Mouse (Mus musculus): ENCODE measurements at regions not wholly inside any gene's neighbourhood (a gene's known extent, or its start where the extent isn't known, plus 50 kb on each side); places are given as distances from the start of the nearest gene placed in this dataset.

DNA sequence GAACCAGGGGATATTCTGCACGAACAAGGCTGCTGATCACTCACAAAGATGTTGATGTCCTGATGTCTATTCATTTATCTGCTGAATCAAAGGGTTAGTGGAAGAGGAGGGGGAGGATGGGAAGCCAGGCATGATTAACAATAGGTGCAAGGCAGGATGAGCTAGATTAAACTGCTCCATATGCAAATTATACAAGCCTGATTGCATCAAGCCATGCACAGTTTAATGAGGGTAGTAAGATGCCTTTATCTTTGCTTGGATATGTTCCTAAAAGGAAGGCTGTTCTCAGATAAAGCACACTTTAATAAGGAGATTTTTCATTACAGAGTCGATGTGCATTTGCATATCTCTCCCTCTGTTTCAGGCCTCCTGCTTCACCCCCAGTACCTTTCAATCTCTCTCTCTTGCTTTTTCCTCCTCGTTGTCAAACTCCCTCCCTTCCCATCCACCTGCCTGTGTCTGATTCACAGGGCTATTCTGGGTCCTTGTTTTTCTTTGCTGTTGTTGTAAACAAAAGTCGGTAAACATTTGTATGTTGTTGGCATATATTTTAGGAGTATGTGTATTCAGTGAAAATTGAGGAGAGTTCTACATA, 615.8 kb upstream of the Nox3 start:
- Histone ChIP-seq H3K27me3 (ENCODE audit: control insufficient read depth) (no peaks in the 10 kb centered on the region), H3K4me1 (ENCODE audit: control insufficient read depth) (no peaks in the 10 kb centered on the region), H3K36me3 (ENCODE audit: control insufficient read depth) (no peaks in the 10 kb centered on the region), H3K9me3 (ENCODE audit: control insufficient read depth, low read length) (no peaks in the 10 kb centered on the region), H3K4me3 (replicated peaks) (no peak overlapping the region)
- TF ChIP-seq GATA1 (IDR thresholded peaks at IDR 0.05; ENCODE audit: low read length) (no peak), TAL1 (IDR thresholded peaks at IDR 0.05; ENCODE audit: low read length) (no peak)

- Histone ChIP-seq H3K9me3 (ENCODE audit: control insufficient read depth, low read length) (no peaks in the 10 kb centered on the region), H3K27me3 (ENCODE audit: control insufficient read depth) (no peaks in the 10 kb centered on the region)
Observed at GRCm38 (mm10) chr17:4319141-4319540, 623.1 kb upstream of the Nox3 start.

DNA sequence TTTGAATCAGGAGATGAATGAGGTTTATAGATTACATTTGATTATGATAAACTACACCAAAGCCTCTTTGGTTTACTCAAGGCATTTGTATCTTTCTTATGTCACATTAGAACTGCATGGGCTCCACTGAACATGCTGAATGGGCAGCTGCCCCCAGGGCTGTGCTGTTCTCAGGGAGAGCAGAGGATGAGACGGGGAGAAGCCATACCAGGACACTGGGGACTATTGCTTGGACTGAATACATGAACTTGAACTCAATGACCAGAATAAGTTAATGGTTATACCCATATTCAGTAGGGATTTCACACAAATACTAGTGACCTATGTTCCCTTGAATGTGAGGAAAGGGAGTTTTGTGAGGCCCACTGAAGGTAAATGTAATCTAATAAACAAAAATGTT, 632.7 kb upstream of the Nox3 start:
- Histone ChIP-seq H3K36me3 (ENCODE audit: control insufficient read depth) (no peaks in the 10 kb centered on the region), H3K27me3 (ENCODE audit: control insufficient read depth) (no peaks in the 10 kb centered on the region), H3K4me3 (replicated peaks) (no peak overlapping the region), H3K4me1 (ENCODE audit: control insufficient read depth) (peaks cover 2% of the 10 kb centered on the region), H3K9me3 (ENCODE audit: control insufficient read depth, low read length) (no peaks in the 10 kb centered on the region)
- no peak for TF ChIP-seq TAL1 (IDR thresholded peaks at IDR 0.05; ENCODE audit: low read length)
- no peak for TF ChIP-seq GATA1 (IDR thresholded peaks at IDR 0.05; ENCODE audit: low read length)

More at GRCm38 (mm10) chr17:4319141-4319540, 623.1 kb upstream of the Nox3 start:
- no peaks in the 10 kb centered on the region for H3K36me3 ChIP-seq (ENCODE audit: control insufficient read depth)
- no peak for TF ChIP-seq TAL1 (IDR thresholded peaks at IDR 0.05; ENCODE audit: low read length)
- TF ChIP-seq GATA1 (IDR thresholded peaks at IDR 0.05; ENCODE audit: low read length) = no peak
- H3K4me1 ChIP-seq (ENCODE audit: control insufficient read depth) = no peaks in the 10 kb centered on the region
- no peak overlapping the region for H3K4me3 ChIP-seq (replicated peaks)

DNA sequence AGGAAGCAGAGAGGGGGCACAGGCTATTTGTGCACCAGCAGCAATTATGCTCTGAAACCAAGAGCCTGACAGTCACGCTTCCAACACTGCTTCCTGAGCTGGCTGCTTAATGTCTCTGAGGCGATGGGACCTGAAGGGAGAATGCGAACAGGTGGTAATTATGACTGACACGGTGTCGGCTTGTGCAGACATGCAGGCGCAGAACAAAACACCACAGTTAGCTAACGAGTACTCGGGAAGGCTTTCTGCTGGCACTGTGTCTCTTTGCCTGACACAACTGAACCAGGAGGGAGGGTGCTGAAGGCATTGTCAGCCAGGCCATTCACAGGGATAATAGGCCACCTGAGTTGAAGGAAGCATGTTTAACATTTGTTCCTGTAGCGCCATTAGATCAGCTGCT, 635.6 kb upstream of the Nox3 start:
- TF ChIP-seq TAL1 (IDR thresholded peaks at IDR 0.05; ENCODE audit: low read length) = no peak
- TF ChIP-seq GATA1 (IDR thresholded peaks at IDR 0.05; ENCODE audit: low read length) = no peak
- Histone ChIP-seq H3K9me3 (ENCODE audit: control insufficient read depth, low read length) (no peaks in the 10 kb centered on the region), H3K4me3 (replicated peaks) (no peak overlapping the region), H3K4me1 (ENCODE audit: control insufficient read depth) (peaks cover 2% of the 10 kb centered on the region), H3K36me3 (ENCODE audit: control insufficient read depth) (no peaks in the 10 kb centered on the region), H3K27me3 (ENCODE audit: control insufficient read depth) (no peaks in the 10 kb centered on the region)

DNA sequence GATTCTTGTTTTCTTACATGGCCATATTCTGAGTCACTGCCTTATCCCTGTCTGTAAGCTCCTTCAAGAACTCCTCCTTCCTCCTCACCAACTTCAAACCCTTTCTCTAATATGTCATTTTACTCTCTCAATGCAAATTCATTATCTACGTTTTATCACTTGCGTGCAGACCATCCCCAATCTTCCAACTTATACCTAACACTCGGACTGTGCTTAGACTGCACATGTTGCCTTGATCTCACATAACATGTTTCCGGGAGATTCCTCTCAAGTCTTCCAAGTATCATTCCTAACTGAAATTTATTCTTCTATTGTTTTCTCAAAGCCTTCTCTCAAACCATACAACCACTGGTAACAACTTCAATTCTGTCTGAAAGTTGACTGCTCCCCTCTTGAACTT, 637.0 kb upstream of the Nox3 start:
- TF ChIP-seq GATA1 (IDR thresholded peaks at IDR 0.05; ENCODE audit: low read length) (no peak), TAL1 (IDR thresholded peaks at IDR 0.05; ENCODE audit: low read length) (no peak)

GRCm38 (mm10) chr17:4353018-4353417, 641.1 kb upstream of the Arid1b start:
- Histone ChIP-seq H3K9me3 (ENCODE audit: control insufficient read depth, low read length) (no peaks in the 10 kb centered on the region), H3K27me3 (ENCODE audit: control insufficient read depth) (no peaks in the 10 kb centered on the region), H3K4me3 (replicated peaks) (no peak overlapping the region), H3K36me3 (ENCODE audit: control insufficient read depth) (no peaks in the 10 kb centered on the region), H3K4me1 (ENCODE audit: control insufficient read depth) (no peaks in the 10 kb centered on the region)
- TF ChIP-seq GATA1 (IDR thresholded peaks at IDR 0.05; ENCODE audit: low read length) (no peak), TAL1 (IDR thresholded peaks at IDR 0.05; ENCODE audit: low read length) (no peak)

More for the DNA sequence above, 637.0 kb upstream of the Nox3 start:
- H3K9me3 ChIP-seq (ENCODE audit: control insufficient read depth, low read length) = no peaks in the 10 kb centered on the region
- no peaks in the 10 kb centered on the region for H3K27me3 ChIP-seq (ENCODE audit: control insufficient read depth)
- peaks cover 2% of the 10 kb centered on the region for H3K4me1 ChIP-seq (ENCODE audit: control insufficient read depth)
- no peaks in the 10 kb centered on the region for H3K36me3 ChIP-seq (ENCODE audit: control insufficient read depth)
- no peak overlapping the region for H3K4me3 ChIP-seq (replicated peaks)

- no peak overlapping the region for H3K4me3 ChIP-seq (replicated peaks)
- no peaks in the 10 kb centered on the region for H3K27me3 ChIP-seq (ENCODE audit: control insufficient read depth)
- H3K4me1 ChIP-seq (ENCODE audit: control insufficient read depth) = no peaks in the 10 kb centered on the region
- no peaks in the 10 kb centered on the region for H3K36me3 ChIP-seq (ENCODE audit: control insufficient read depth)
- TF ChIP-seq GATA1 (IDR thresholded peaks at IDR 0.05; ENCODE audit: low read length) (no peak), TAL1 (IDR thresholded peaks at IDR 0.05; ENCODE audit: low read length) (no peak)
- no peaks in the 10 kb centered on the region for H3K9me3 ChIP-seq (ENCODE audit: control insufficient read depth, low read length)
Observed at GRCm38 (mm10) chr17:4355506-4356218, 638.5 kb upstream of the Arid1b start.

- H3K4me1 ChIP-seq (ENCODE audit: control insufficient read depth) = no peaks in the 10 kb centered on the region
- no peak overlapping the region for H3K4me3 ChIP-seq (replicated peaks)
- no peaks in the 10 kb centered on the region for H3K36me3 ChIP-seq (ENCODE audit: control insufficient read depth)
- TF ChIP-seq TAL1 (IDR thresholded peaks at IDR 0.05; ENCODE audit: low read length) (no peak), GATA1 (IDR thresholded peaks at IDR 0.05; ENCODE audit: low read length) (no peak)
- H3K27me3 ChIP-seq (ENCODE audit: control insufficient read depth) = no peaks in the 10 kb centered on the region
- H3K9me3 ChIP-seq (ENCODE audit: control insufficient read depth, low read length) = no peaks in the 10 kb centered on the region
Observed at GRCm38 (mm10) chr17:4360413-4361320, 633.5 kb upstream of the Arid1b start.

- no peak for TF ChIP-seq TAL1 (IDR thresholded peaks at IDR 0.05; ENCODE audit: low read length)
- no peak for TF ChIP-seq GATA1 (IDR thresholded peaks at IDR 0.05; ENCODE audit: low read length)
Observed at GRCm38 (mm10) chr17:4365811-4366210, 628.3 kb upstream of the Arid1b start.

More at GRCm38 (mm10) chr17:4365811-4366210, 628.3 kb upstream of the Arid1b start:
- Histone ChIP-seq H3K4me3 (replicated peaks) (no peak overlapping the region), H3K27me3 (ENCODE audit: control insufficient read depth) (no peaks in the 10 kb centered on the region), H3K36me3 (ENCODE audit: control insufficient read depth) (no peaks in the 10 kb centered on the region), H3K4me1 (ENCODE audit: control insufficient read depth) (no peaks in the 10 kb centered on the region), H3K9me3 (ENCODE audit: control insufficient read depth, low read length) (no peaks in the 10 kb centered on the region)
